Mouse (Mus musculus) kidney, embryonic 14.5 days (tissue): ENCODE data around the gene Lhx2. TPM values are rescaled to one million over a fixed set of nuclear protein-coding genes. Genes with fewer than 3 reads are reported as not detected.

Experiments
- ATAC-seq: fragments of 200-750 bp; cut with Nextera tagmentation; 2 replicates; pipeline ENCODE4 v1.8.0; 2017; ENCODE audit warnings: moderate number of reproducible peaks, mild to moderate bottlenecking, moderate TSS enrichment, moderate library complexity; ENCODE audit not compliant: low FRiP score, low TSS enrichment
- H3K27ac ChIP-seq: fragments of 300-500 bp; sonication (generic); 2 replicates; pipeline ENCODE4 v1.5.1; 2014; ENCODE audit warnings: low read depth, mild to moderate bottlenecking, low read length, moderate library complexity, mixed read lengths
- H3K27me3 ChIP-seq: fragments of 300-500 bp; sonication (generic); 2 replicates; pipeline ENCODE4 v1.6.1; 2014; ENCODE audit warnings: mild to moderate bottlenecking, low read length; ENCODE audit not compliant: control insufficient read depth, insufficient read depth
- H3K36me3 ChIP-seq: fragments of 300-500 bp; sonication (generic); 2 replicates; pipeline ENCODE4 v1.6.1; 2014; ENCODE audit warnings: low read length, mixed read lengths; ENCODE audit not compliant: control insufficient read depth, insufficient read depth
- H3K4me1 ChIP-seq: fragments of 300-500 bp; sonication (generic); 2 replicates; pipeline ENCODE4 v1.6.1; 2014; ENCODE audit warnings: low read length, mixed read lengths; ENCODE audit not compliant: control insufficient read depth, insufficient read depth
- H3K4me2 ChIP-seq: fragments of 300-500 bp; sonication (generic); replicated peaks from 2 replicates; pipeline ENCODE4 v1.6.1; 2014; ENCODE audit warnings: low read depth, mild to moderate bottlenecking, low read length
- H3K4me3 ChIP-seq: fragments of 300-500 bp; sonication (generic); 2 replicates; pipeline ENCODE4 v1.5.1; 2014; ENCODE audit warnings: mild to moderate bottlenecking, low read length
- H3K9ac ChIP-seq: fragments of 300-500 bp; sonication (generic); 2 replicates; pipeline ENCODE4 v1.6.1; 2014; ENCODE audit warnings: low read depth, mild to moderate bottlenecking, low read length, moderate library complexity
- H3K9me3 ChIP-seq: fragments of 300-500 bp; sonication (generic); 2 replicates; pipeline ENCODE4 v1.6.1; 2016; ENCODE audit warnings: low read length; ENCODE audit not compliant: control insufficient read depth
- WGBS: fragments of 180-500 bp; shearing (Covaris S2); extraction: QIAGEN DNeasy Blood & Tissue Kit; methylation state at CpG from one replicate; pipeline ENCODE4 v1.1.7; 2014; 5-methylcytosine and 5-hydroxymethylcytosine counted together
- polyA plus RNA-seq: library from polyadenylated mRNA; unstranded; fragments of >200 nt; fragmentation: Nextera tagmentation; extraction: Ambion mirVana; gene quantifications from 2 replicates; pipeline ENCODE4 v1.2.1, GENCODE M21; 2014

Gene Lhx2
- polyA plus RNA-seq, 1 experiment from 2014 or later: not detected

GRCm38 (mm10) chr2:38387568-38388262, 48.6 kb downstream of the Lhx2 start:
- Histone ChIP-seq H3K9ac (no peak overlapping the region), H3K4me3 (no peak overlapping the region), H3K27me3 (no peaks in the 10 kb centered on the region), H3K4me1 (no peaks in the 10 kb centered on the region), H3K27ac (no peak overlapping the region), H3K4me2 (no peak overlapping the region), H3K9me3 (no peaks in the 10 kb centered on the region), H3K36me3 (no peaks in the 10 kb centered on the region)
- 85% methylated on average over 10 of the region's 10 CpGs for WGBS
- ATAC-seq: no peak

- H3K4me1 ChIP-seq: no peaks in the 10 kb centered on the region
- no peak for ATAC-seq
- WGBS: 77% methylated on average over 17 of the region's 17 CpGs
- no peaks in the 10 kb centered on the region for H3K36me3 ChIP-seq
- H3K4me3 ChIP-seq: no peak overlapping the region
- no peak overlapping the region for H3K9ac ChIP-seq
- H3K4me2 ChIP-seq: no peak overlapping the region
- H3K9me3 ChIP-seq: no peaks in the 10 kb centered on the region
- H3K27ac ChIP-seq: no peak overlapping the region
- no peaks in the 10 kb centered on the region for H3K27me3 ChIP-seq
These were observed 56.1 kb downstream of the Lhx2 start for GRCm38 (mm10) chr2:38394977-38395868.

GRCm38 (mm10) chr2:38395869-38396236, 56.8 kb downstream of the Lhx2 start:
- Histone ChIP-seq H3K9ac (no peak overlapping the region), H3K27ac (no peak overlapping the region), H3K4me1 (no peaks in the 10 kb centered on the region), H3K4me2 (no peak overlapping the region), H3K36me3 (no peaks in the 10 kb centered on the region), H3K27me3 (no peaks in the 10 kb centered on the region), H3K9me3 (no peaks in the 10 kb centered on the region), H3K4me3 (no peak overlapping the region)
- ATAC-seq: no peak

GRCm38 (mm10) chr2:38397306-38397705, 58.2 kb downstream of the Lhx2 start:
- Histone ChIP-seq H3K4me2 (no peak overlapping the region), H3K4me3 (no peak overlapping the region), H3K9me3 (no peaks in the 10 kb centered on the region), H3K9ac (no peak overlapping the region), H3K36me3 (no peaks in the 10 kb centered on the region), H3K4me1 (no peaks in the 10 kb centered on the region), H3K27ac (no peak overlapping the region), H3K27me3 (no peaks in the 10 kb centered on the region)
- ATAC-seq: no peak
- 78% methylated on average over 7 of the region's 7 CpGs for WGBS

- Histone ChIP-seq H3K4me2 (no peak overlapping the region), H3K36me3 (no peaks in the 10 kb centered on the region), H3K4me3 (no peak overlapping the region), H3K27ac (no peak overlapping the region), H3K4me1 (no peaks in the 10 kb centered on the region), H3K9ac (no peak overlapping the region), H3K27me3 (no peaks in the 10 kb centered on the region), H3K9me3 (no peaks in the 10 kb centered on the region)
- no peak for ATAC-seq
- WGBS: 46% methylated on average over 6 of the region's 6 CpGs
These were observed 58.8 kb downstream of the Lhx2 start for GRCm38 (mm10) chr2:38397882-38398281.

GRCm38 (mm10) chr2:38402611-38403010, 63.5 kb downstream of the Lhx2 start:
- Histone ChIP-seq H3K4me2 (no peak overlapping the region), H3K9ac (no peak overlapping the region), H3K4me3 (no peak overlapping the region), H3K36me3 (no peaks in the 10 kb centered on the region), H3K9me3 (no peaks in the 10 kb centered on the region), H3K27ac (no peak overlapping the region), H3K4me1 (no peaks in the 10 kb centered on the region), H3K27me3 (no peaks in the 10 kb centered on the region)
- WGBS: 85% methylated on average over 1 of the region's 1 CpGs
- ATAC-seq: no peak

GRCm38 (mm10) chr2:38403231-38403630, 64.2 kb downstream of the Lhx2 start:
- H3K9ac ChIP-seq: no peak overlapping the region
- no peaks in the 10 kb centered on the region for H3K4me1 ChIP-seq
- H3K9me3 ChIP-seq: no peaks in the 10 kb centered on the region
- ATAC-seq: no peak
- H3K4me2 ChIP-seq: no peak overlapping the region
- H3K27me3 ChIP-seq: no peaks in the 10 kb centered on the region
- no peak overlapping the region for H3K27ac ChIP-seq
- 53% methylated on average over 12 of the region's 12 CpGs for WGBS
- no peak overlapping the region for H3K4me3 ChIP-seq
- no peaks in the 10 kb centered on the region for H3K36me3 ChIP-seq

GRCm38 (mm10) chr2:38404007-38404596, 65.0 kb downstream of the Lhx2 start:
- no peak overlapping the region for H3K27ac ChIP-seq
- no peak overlapping the region for H3K4me3 ChIP-seq
- no peaks in the 10 kb centered on the region for H3K9me3 ChIP-seq
- H3K27me3 ChIP-seq: no peaks in the 10 kb centered on the region
- 74% methylated on average over 10 of the region's 10 CpGs for WGBS
- H3K4me2 ChIP-seq: no peak overlapping the region
- H3K36me3 ChIP-seq: no peaks in the 10 kb centered on the region
- H3K4me1 ChIP-seq: no peaks in the 10 kb centered on the region
- ATAC-seq: no peak
- no peak overlapping the region for H3K9ac ChIP-seq

GRCm38 (mm10) chr2:38405356-38405755, 66.3 kb downstream of the Lhx2 start:
- no peaks in the 10 kb centered on the region for H3K27me3 ChIP-seq
- no peak overlapping the region for H3K4me2 ChIP-seq
- 85% methylated on average over 4 of the region's 4 CpGs for WGBS
- no peaks in the 10 kb centered on the region for H3K4me1 ChIP-seq
- no peak overlapping the region for H3K9ac ChIP-seq
- no peak for ATAC-seq
- no peak overlapping the region for H3K4me3 ChIP-seq
- no peak overlapping the region for H3K27ac ChIP-seq
- no peaks in the 10 kb centered on the region for H3K9me3 ChIP-seq
- H3K36me3 ChIP-seq: no peaks in the 10 kb centered on the region
